Mouse (Mus musculus) heart, embryonic 13.5 days (tissue): ENCODE results near the gene Chd3. TPM values are rescaled to one million over a fixed set of nuclear protein-coding genes. Genes with fewer than 3 reads are reported as not detected.

ENCODE experiments used
- ATAC-seq: fragments of 200-750 bp; cut with Nextera tagmentation; 2 replicates; pipeline ENCODE4 v1.8.0; 2017; ENCODE audit warnings: moderate TSS enrichment; ENCODE audit not compliant: insufficient number of reproducible peaks, low FRiP score, low TSS enrichment; ENCODE audit errors: extremely low read depth
- H3K27ac ChIP-seq: fragments of 300-500 bp; sonication (generic); replicated peaks from 2 replicates; pipeline ENCODE4 v1.5.1; 2015; ENCODE audit warnings: moderate library complexity, mild to moderate bottlenecking, inconsistent platforms
- H3K27me3 ChIP-seq: fragments of 300-500 bp; sonication (generic); replicated peaks from 2 replicates; pipeline ENCODE4 v1.6.1; 2015; ENCODE audit warnings: mild to moderate bottlenecking, inconsistent platforms
- H3K36me3 ChIP-seq: fragments of 300-500 bp; sonication (generic); 2 replicates; pipeline ENCODE4 v1.6.1; 2015; ENCODE audit warnings: mild to moderate bottlenecking, inconsistent platforms
- H3K4me1 ChIP-seq: fragments of 300-500 bp; sonication (generic); 2 replicates; pipeline ENCODE4 v1.6.1; 2015; ENCODE audit warnings: inconsistent platforms
- H3K4me2 ChIP-seq: fragments of 300-500 bp; sonication (generic); 2 replicates; pipeline ENCODE4 v1.6.1; 2015; ENCODE audit warnings: inconsistent platforms, mild to moderate bottlenecking, moderate library complexity
- H3K4me3 ChIP-seq: fragments of 300-500 bp; sonication (generic); 2 replicates; pipeline ENCODE4 v1.5.1; 2015; ENCODE audit warnings: moderate library complexity, mild to moderate bottlenecking, inconsistent platforms
- H3K9ac ChIP-seq: fragments of 300-500 bp; sonication (generic); 2 replicates; pipeline ENCODE4 v1.6.1; 2015; ENCODE audit warnings: inconsistent platforms, mild to moderate bottlenecking, moderate library complexity
- H3K9me3 ChIP-seq: fragments of 300-500 bp; sonication (generic); 2 replicates; pipeline ENCODE4 v1.6.1; 2016; ENCODE audit warnings: inconsistent platforms
- WGBS: fragments of 180-500 bp; shearing (Covaris S2); methylation state at CpG from one replicate; pipeline ENCODE4 v1.1.7; 2015; ENCODE audit warnings: mixed read lengths; 5-methylcytosine and 5-hydroxymethylcytosine counted together
- polyA plus RNA-seq: library from polyadenylated mRNA; unstranded; fragments of >200 nt; fragmentation: Nextera tagmentation; extraction: Ambion mirVana; gene quantifications from 2 replicates; pipeline ENCODE4 v1.2.1, GENCODE M21; 2015

The Chd3 gene
- polyA plus RNA-seq, 1 experiment from 2014 or later = 18.8 TPM

GRCm38 (mm10) chr11:69404595-69405396, 35.6 kb upstream of the Chd3 start:
- H3K27me3 ChIP-seq = 0 out of 2 replicates have a peak, but pooled peaks cover 3% of the 10 kb centered on the region
- H3K27ac ChIP-seq = no peak overlapping the region
- 89% methylated on average over 24 of the region's 24 CpGs for WGBS
- no peak for ATAC-seq
- peaks cover 84% of the 10 kb centered on the region for H3K36me3 ChIP-seq
- H3K9me3 ChIP-seq = no peaks in the 10 kb centered on the region
- H3K4me3 ChIP-seq = no peak overlapping the region
- H3K4me2 ChIP-seq = no peak overlapping the region
- no peak overlapping the region for H3K9ac ChIP-seq
- H3K4me1 ChIP-seq = peaks cover 31% of the 10 kb centered on the region

- no peak for ATAC-seq
- Histone ChIP-seq H3K4me2 (no peak overlapping the region), H3K4me3 (no peak overlapping the region), H3K4me1 (peaks cover 39% of the 10 kb centered on the region), H3K9me3 (no peaks in the 10 kb centered on the region), H3K27ac (no peak overlapping the region), H3K9ac (no peak overlapping the region), H3K36me3 (peaks cover 91% of the 10 kb centered on the region), H3K27me3 (0 out of 2 replicates have a peak, but pooled peaks cover 4% of the 10 kb centered on the region)
- WGBS = 89% methylated on average over 37 of the region's 38 CpGs
These were observed 34.7 kb upstream of the Chd3 start for GRCm38 (mm10) chr11:69403691-69404594.

- Histone ChIP-seq H3K9ac (no peak overlapping the region), H3K27ac (no peak overlapping the region), H3K4me2 (no peak overlapping the region), H3K36me3 (peaks cover 81% of the 10 kb centered on the region), H3K9me3 (no peaks in the 10 kb centered on the region), H3K4me1 (peaks cover 46% of the 10 kb centered on the region), H3K4me3 (no peak overlapping the region), H3K27me3 (0 out of 2 replicates have a peak, but pooled peaks cover 4% of the 10 kb centered on the region)
- ATAC-seq = no peak
- 88% methylated on average over 12 of the region's 12 CpGs for WGBS
These were observed 32.8 kb upstream of the Chd3 start for GRCm38 (mm10) chr11:69401987-69402386.

GRCm38 (mm10) chr11:69401210-69401637, 32.0 kb upstream of the Chd3 start:
- Histone ChIP-seq H3K9me3 (no peaks in the 10 kb centered on the region), H3K4me2 (no peak overlapping the region; the same call in 1 of the 2 replicates), H3K4me3 (no peak overlapping the region), H3K36me3 (peaks cover 73% of the 10 kb centered on the region), H3K4me1 (peaks cover 54% of the 10 kb centered on the region), H3K27me3 (0 out of 2 replicates have a peak, but pooled peaks cover 4% of the 10 kb centered on the region), H3K27ac (no peak overlapping the region), H3K9ac (no peak overlapping the region)
- 15% methylated on average over 22 of the region's 22 CpGs for WGBS
- ATAC-seq = no peak

- no peak for ATAC-seq
These were observed 31.1 kb upstream of the Chd3 start for GRCm38 (mm10) chr11:69400083-69400850.

GRCm38 (mm10) chr11:69399201-69400082, 30.2 kb upstream of the Chd3 start:
- no peaks in the 10 kb centered on the region for H3K9me3 ChIP-seq
- H3K9ac ChIP-seq = peak overlapping the region; percentile 95
- H3K36me3 ChIP-seq = peaks cover 55% of the 10 kb centered on the region
- peak overlapping the region; percentile 11; the same call in 1 of the 2 replicates for H3K4me3 ChIP-seq
- H3K4me1 ChIP-seq = peaks cover 56% of the 10 kb centered on the region
- peak overlapping the region; percentile 91 for H3K4me2 ChIP-seq
- 0 out of 2 replicates have a peak, but pooled peaks cover 4% of the 10 kb centered on the region for H3K27me3 ChIP-seq
- 30% methylated on average over 66 of the region's 66 CpGs for WGBS
- no peak for ATAC-seq
- H3K27ac ChIP-seq = no peak overlapping the region

More at GRCm38 (mm10) chr11:69400083-69400850, 31.1 kb upstream of the Chd3 start:
- WGBS = 67% methylated on average over 25 of the region's 25 CpGs
- 0 out of 2 replicates have a peak, but pooled peaks cover 4% of the 10 kb centered on the region for H3K27me3 ChIP-seq
- no peaks in the 10 kb centered on the region for H3K9me3 ChIP-seq
- H3K4me3 ChIP-seq = 0 out of 2 replicates have a peak overlapping the region, but pooled peaks have one; percentile 11
- peaks cover 63% of the 10 kb centered on the region for H3K36me3 ChIP-seq
- H3K4me2 ChIP-seq = peak overlapping the region; percentile 91
- H3K27ac ChIP-seq = no peak overlapping the region
- H3K4me1 ChIP-seq = peaks cover 56% of the 10 kb centered on the region
- peak overlapping the region; percentile 66 for H3K9ac ChIP-seq

- WGBS = 18% methylated on average over 21 of the region's 21 CpGs
- 0 out of 2 replicates have a peak, but pooled peaks cover 4% of the 10 kb centered on the region for H3K27me3 ChIP-seq
- H3K9ac ChIP-seq = peak overlapping the region; percentile 95
- peak overlapping the region; percentile 98 for H3K27ac ChIP-seq
- peak overlapping the region; percentile 78 for H3K4me3 ChIP-seq
- ATAC-seq = no peak
- peaks cover 47% of the 10 kb centered on the region for H3K36me3 ChIP-seq
- H3K9me3 ChIP-seq = no peaks in the 10 kb centered on the region
- peak overlapping the region; percentile 91 for H3K4me2 ChIP-seq
- peaks cover 60% of the 10 kb centered on the region for H3K4me1 ChIP-seq
These were observed 29.4 kb upstream of the Chd3 start for GRCm38 (mm10) chr11:69398486-69399200.

GRCm38 (mm10) chr11:69398059-69398458, 28.9 kb upstream of the Chd3 start, which contains the start of gene Tmem88:
Tmem88 (minus strand) TSS chr11:69398234.
- no peak for ATAC-seq
- 3% methylated on average over 15 of the region's 16 CpGs for WGBS
- peak within 1 kb of the TSS; percentile 95 for H3K9ac ChIP-seq
- H3K27me3 ChIP-seq = 0 out of 2 replicates have a peak, but pooled peaks cover 4% of the 10 kb centered on the region
- H3K4me2 ChIP-seq = peak within 1 kb of the TSS; percentile 91
- no peaks in the 10 kb centered on the region for H3K9me3 ChIP-seq
- peak within 1 kb of the TSS; percentile 78 for H3K4me3 ChIP-seq
- peaks cover 60% of the 10 kb centered on the region for H3K4me1 ChIP-seq
- H3K27ac ChIP-seq = peak within 1 kb of the TSS; percentile 98
- H3K36me3 ChIP-seq = peaks cover 41% of the 10 kb centered on the region

GRCm38 (mm10) chr11:69397581-69398057, 28.4 kb upstream of the Chd3 start:
- no peak for ATAC-seq
- Histone ChIP-seq H3K27me3 (0 out of 2 replicates have a peak, but pooled peaks cover 4% of the 10 kb centered on the region), H3K36me3 (peaks cover 37% of the 10 kb centered on the region), H3K4me1 (peaks cover 60% of the 10 kb centered on the region), H3K27ac (peak overlapping the region; percentile 98), H3K9me3 (no peaks in the 10 kb centered on the region), H3K4me2 (peak overlapping the region; percentile 91), H3K4me3 (peak overlapping the region; percentile 78), H3K9ac (peak overlapping the region; percentile 95)
- WGBS = 4% methylated on average over 24 of the region's 24 CpGs
